Mouse (Mus musculus) heart, adult 2 months (tissue): ENCODE data around the gene Rapgefl1. TPM values are rescaled to one million over a fixed set of nuclear protein-coding genes. Genes with fewer than 3 reads are reported as not detected.

Source experiments
- DNase-seq, 2 experiments: peaks; one replicate each; pipeline ENCODE4 v3.0.0; 2021
- H3K27ac ChIP-seq: fragments of 200-600 bp; 2 replicates; pipeline ENCODE4 v1.8.1; 2022
- H3K27me3 ChIP-seq: fragments of 200-500 bp; 2 replicates; pipeline ENCODE4 v1.6.1; 2012; ENCODE audit warnings: mild to moderate bottlenecking, low read length, inconsistent platforms, mixed read lengths; ENCODE audit not compliant: control insufficient read depth, insufficient read depth
- H3K36me3 ChIP-seq: fragments of 200-500 bp; 2 replicates; pipeline ENCODE4 v1.6.1; 2012; ENCODE audit warnings: low read length, inconsistent platforms; ENCODE audit not compliant: control insufficient read depth, insufficient read depth
- H3K4me1 ChIP-seq: fragments of 200-500 bp; 2 replicates; pipeline ENCODE4 v1.6.1; 2011; ENCODE audit warnings: low read length; ENCODE audit not compliant: control insufficient read depth, insufficient read depth
- H3K4me3 ChIP-seq: fragments of 200-600 bp; 2 replicates; pipeline ENCODE4 v1.8.1; 2022
- H3K79me2 ChIP-seq: fragments of 200-500 bp; replicated peaks from 2 replicates; pipeline ENCODE4 v1.6.1; 2012; ENCODE audit warnings: mild to moderate bottlenecking, inconsistent platforms, low read length, moderate library complexity, mixed read lengths; ENCODE audit not compliant: control insufficient read depth, insufficient read depth
- H3K9ac ChIP-seq: fragments of 200-500 bp; 2 replicates; pipeline ENCODE4 v1.6.1; 2012; ENCODE audit warnings: low read depth, mild to moderate bottlenecking, control low read depth, inconsistent platforms, low read length, mixed read lengths
- CTCF ChIP-seq: fragments of 200-600 bp; IDR thresholded peaks from 2 replicates; pipeline ENCODE4 v1.8.1; 2022; ENCODE audit warnings: antibody characterized with exemption, mild to moderate bottlenecking, moderate library complexity
- EP300 ChIP-seq: fragments of 200-500 bp; IDR thresholded peaks from 2 replicates; pipeline ENCODE4 v1.6.1; 2011; ENCODE audit warnings: low read depth, low read length, control low read depth; ENCODE audit not compliant: insufficient read depth
- POLR2A ChIP-seq: fragments of 200-500 bp; IDR thresholded peaks from 2 replicates; pipeline ENCODE4 v1.6.1; 2011; ENCODE audit warnings: mild to moderate bottlenecking, low read depth, low read length, control low read depth; ENCODE audit not compliant: insufficient read depth
- WGBS: fragments of 180-500 bp; shearing (Covaris S2); methylation state at CpG from one replicate; pipeline ENCODE4 v1.1.7; 2018; 5-methylcytosine and 5-hydroxymethylcytosine counted together
- intact Hi-C: fragments of 180-260 bp; cut with DNase I; formaldehyde crosslinking; loops from one replicate; pipeline ENCODE4 v1.15.1; 2025
- polyA plus RNA-seq: library from polyadenylated mRNA; depleted of rRNA; stranded (reverse); fragments of >200 nt; gene quantifications from 2 replicates; pipeline ENCODE4 v1.2.3, GENCODE M21; 2012
- total RNA-seq, 2 experiments: library from RNA; stranded (reverse); gene quantifications; 2 replicates each; pipeline ENCODE4 v1.2.3; 2021

Rapgefl1 gene
- total and polyA plus RNA-seq, 3 experiments, result 0.50 to 3.0 (median 0.77) TPM

- no peak overlapping the region for H3K27ac ChIP-seq
- H3K9ac ChIP-seq, result no peak overlapping the region
- no peaks in the 10 kb centered on the region for H3K27me3 ChIP-seq
- H3K4me1 ChIP-seq, result no peaks in the 10 kb centered on the region
- DNase-seq, result no peak
- no peaks in the 10 kb centered on the region for H3K36me3 ChIP-seq
- no peak for TF ChIP-seq EP300
- TF ChIP-seq POLR2A, result no peak
- H3K4me3 ChIP-seq, result no peak overlapping the region
- H3K79me2 ChIP-seq, result no peaks in the 10 kb centered on the region
- WGBS, result 23% methylated on average over 19 of the region's 19 CpGs
- intact Hi-C loops, result no loop called here
Observed at GRCm38 (mm10) chr11:98849196-98849894, 12.8 kb downstream of the Rapgefl1 start.

GRCm38 (mm10) chr11:98850100-98851093 lies 13.8 kb downstream of the Rapgefl1 start:
- intact Hi-C loops, result no loop called here
- TF ChIP-seq POLR2A (no peak), CTCF (no peak), EP300 (no peak)
- no peaks in the 10 kb centered on the region for H3K79me2 ChIP-seq
- H3K27ac ChIP-seq, result no peak overlapping the region
- no peaks in the 10 kb centered on the region for H3K4me1 ChIP-seq
- no peaks in the 10 kb centered on the region for H3K36me3 ChIP-seq
- H3K27me3 ChIP-seq, result no peaks in the 10 kb centered on the region
- DNase-seq, result no peak
- 78% methylated on average over 26 of the region's 26 CpGs for WGBS
- no peak overlapping the region for H3K9ac ChIP-seq
- no peak overlapping the region for H3K4me3 ChIP-seq

- no peaks in the 10 kb centered on the region for H3K4me1 ChIP-seq
- H3K4me3 ChIP-seq, result no peak overlapping the region
- whole genome bisulfite sequencing, result 90% methylated on average over 8 of the region's 8 CpGs
- DNase-seq, result no peak
- no peaks in the 10 kb centered on the region for H3K27me3 ChIP-seq
- intact Hi-C loops, result no loop called here
- H3K27ac ChIP-seq, result no peak overlapping the region
- no peaks in the 10 kb centered on the region for H3K79me2 ChIP-seq
- no peak overlapping the region for H3K9ac ChIP-seq
- TF ChIP-seq POLR2A (no peak), EP300 (no peak), CTCF (peak; percentile 48)
- H3K36me3 ChIP-seq, result no peaks in the 10 kb centered on the region
Observed at GRCm38 (mm10) chr11:98854116-98854515, 17.5 kb downstream of the Rapgefl1 start.

- Histone ChIP-seq H3K27ac (no peak overlapping the region), H3K4me3 (no peak overlapping the region), H3K79me2 (no peaks in the 10 kb centered on the region), H3K36me3 (no peaks in the 10 kb centered on the region), H3K27me3 (no peaks in the 10 kb centered on the region), H3K9ac (no peak overlapping the region), H3K4me1 (no peaks in the 10 kb centered on the region)
- WGBS, result 97% methylated on average over 2 of the region's 2 CpGs
- no peak for DNase-seq
- intact Hi-C loops, result loop anchor here (5.0 kb wide), 1 partner anchor 298 kb away; no protein-coding TSS in a partner anchor
- TF ChIP-seq CTCF, result no peak
- no peak for TF ChIP-seq EP300
- no peak for TF ChIP-seq POLR2A
Observed at GRCm38 (mm10) chr11:98854659-98855058, 18.1 kb downstream of the Rapgefl1 start.

GRCm38 (mm10) chr11:98858759-98859731 lies 22.5 kb downstream of the Rapgefl1 start:
- no peaks in the 10 kb centered on the region for H3K36me3 ChIP-seq
- TF ChIP-seq CTCF (peak; percentile 78), EP300 (peak; percentile 26; the same call in 1 of the 2 replicates), POLR2A (no peak)
- H3K9ac ChIP-seq, result no peak overlapping the region
- no peaks in the 10 kb centered on the region for H3K27me3 ChIP-seq
- peak; percentile 84 to 88 for DNase-seq
- WGBS, result 32% methylated on average over 14 of the region's 14 CpGs
- H3K27ac ChIP-seq, result no peak overlapping the region
- intact Hi-C loops, result loop anchor here (1.0 to 5.0 kb wide), 2 partner anchors 50 to 293 kb away; no protein-coding TSS in a partner anchor
- no peak overlapping the region for H3K4me3 ChIP-seq
- peaks cover 2% of the 10 kb centered on the region for H3K4me1 ChIP-seq
- no peaks in the 10 kb centered on the region for H3K79me2 ChIP-seq
